Mouse (Mus musculus): ENCODE results near the gene Sox4.

DNA sequence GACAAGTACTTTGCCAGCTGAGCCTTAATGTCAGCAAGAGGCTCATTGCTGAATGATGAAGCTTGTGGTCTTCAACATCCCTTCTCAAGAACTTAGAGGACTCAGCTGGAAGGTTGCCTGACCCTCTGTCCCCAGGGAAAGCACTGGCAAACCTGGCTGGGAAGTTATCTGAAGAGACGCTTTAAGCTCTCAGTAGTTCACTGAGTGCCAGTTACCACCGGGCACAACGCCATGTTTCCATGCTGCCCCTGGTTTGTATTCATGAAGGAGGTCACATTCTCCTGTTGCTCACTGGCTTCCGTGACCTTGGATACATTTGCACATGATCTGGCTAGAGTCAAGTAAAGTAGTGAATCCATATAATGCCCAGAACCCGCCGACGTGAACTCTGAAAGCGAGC, 20.1 kb downstream of the Sox4 start:
- no peak for TF ChIP-seq POLR2A (IDR thresholded peaks at IDR 0.05; ENCODE audit: insufficient read depth, low read depth, low read length)
- TF ChIP-seq CTCF (IDR thresholded peaks at IDR 0.05): no peak
- peak; percentile 59; the same call in 1 of the 2 replicates for TF ChIP-seq EP300 (IDR thresholded peaks at IDR 0.05; ENCODE audit: insufficient read depth, low read depth, low read length)
